Mouse (Mus musculus) limb, embryonic 13.5 days (tissue): ENCODE measurements around the gene Prmt7. TPM values are rescaled to one million over a fixed set of nuclear protein-coding genes. Genes with fewer than 3 reads are reported as not detected.
A peak's percentile ranks its signal among the peaks of the same experiment; 100 is the strongest.

Experiments
- ATAC-seq: fragments of 200-750 bp; cut with Nextera tagmentation; 2 replicates; pipeline ENCODE4 v1.8.0; 2017; ENCODE audit warnings: low read depth, moderate number of reproducible peaks, moderate TSS enrichment; ENCODE audit not compliant: low FRiP score
- H3K27ac ChIP-seq: fragments of 300-500 bp; sonication (generic); 2 replicates; pipeline ENCODE4 v1.5.1; 2015; ENCODE audit warnings: inconsistent platforms, mild to moderate bottlenecking, moderate library complexity
- H3K27me3 ChIP-seq: fragments of 300-500 bp; sonication (generic); 2 replicates; pipeline ENCODE4 v1.6.1; 2015; ENCODE audit warnings: mild to moderate bottlenecking, inconsistent platforms
- H3K36me3 ChIP-seq: fragments of 300-500 bp; sonication (generic); 2 replicates; pipeline ENCODE4 v1.6.1; 2015; ENCODE audit warnings: inconsistent platforms, mild to moderate bottlenecking, moderate library complexity
- H3K4me1 ChIP-seq: fragments of 300-500 bp; sonication (generic); 2 replicates; pipeline ENCODE4 v1.6.1; 2015; ENCODE audit warnings: inconsistent platforms
- H3K4me2 ChIP-seq: fragments of 300-500 bp; sonication (generic); replicated peaks from 2 replicates; pipeline ENCODE4 v1.6.1; 2015; ENCODE audit warnings: inconsistent platforms, mild to moderate bottlenecking, moderate library complexity
- H3K4me3 ChIP-seq: fragments of 300-500 bp; sonication (generic); 2 replicates; pipeline ENCODE4 v1.5.1; 2015; ENCODE audit warnings: moderate library complexity, mild to moderate bottlenecking, inconsistent platforms
- H3K9ac ChIP-seq: fragments of 300-500 bp; sonication (generic); 2 replicates; pipeline ENCODE4 v1.6.1; 2015; ENCODE audit warnings: mild to moderate bottlenecking, inconsistent platforms
- H3K9me3 ChIP-seq: fragments of 300-500 bp; sonication (generic); 2 replicates; pipeline ENCODE4 v1.6.1; 2016; ENCODE audit warnings: inconsistent platforms
- WGBS: fragments of 180-500 bp; shearing (Covaris S2); methylation state at CpG from one replicate; pipeline ENCODE4 v1.1.7; 2015; 5-methylcytosine and 5-hydroxymethylcytosine counted together
- polyA plus RNA-seq: library from polyadenylated mRNA; unstranded; fragments of >200 nt; fragmentation: Nextera tagmentation; extraction: Ambion mirVana; gene quantifications from 2 replicates; pipeline ENCODE4 v1.2.1, GENCODE M21; 2015

The Prmt7 gene
- polyA plus RNA-seq, 1 experiment from 2014 or later, result 51.8 TPM

DNA sequence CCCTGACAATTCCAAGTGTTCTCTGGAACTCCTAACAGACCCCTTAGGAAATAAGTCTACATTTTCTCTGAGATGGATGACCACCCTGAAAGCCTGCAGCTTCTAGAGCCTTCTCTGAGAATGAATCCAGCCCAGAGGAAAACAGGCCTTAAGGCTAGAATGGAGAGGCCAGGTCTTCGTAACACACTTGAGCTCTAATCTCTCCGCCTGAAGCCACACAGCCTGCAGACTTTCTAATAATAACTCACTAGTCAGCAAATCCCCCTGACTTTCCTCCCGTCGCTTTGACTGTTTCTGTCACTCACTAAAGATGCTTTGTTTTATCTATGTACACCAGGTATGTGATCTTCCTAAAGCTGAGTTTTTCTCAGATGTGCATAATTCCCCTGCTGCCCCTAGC is 60.6 kb downstream of the Prmt7 start:
- 55% methylated on average over 4 of the region's 4 CpGs for WGBS
- no peak overlapping the region for H3K4me3 ChIP-seq
- H3K4me1 ChIP-seq, result peaks cover 22% of the 10 kb centered on the region
- ATAC-seq, result no peak
- H3K4me2 ChIP-seq, result no peak overlapping the region
- no peaks in the 10 kb centered on the region for H3K27me3 ChIP-seq
- H3K9me3 ChIP-seq, result no peaks in the 10 kb centered on the region
- no peaks in the 10 kb centered on the region for H3K36me3 ChIP-seq
- no peak overlapping the region for H3K9ac ChIP-seq
- no peak overlapping the region for H3K27ac ChIP-seq

DNA sequence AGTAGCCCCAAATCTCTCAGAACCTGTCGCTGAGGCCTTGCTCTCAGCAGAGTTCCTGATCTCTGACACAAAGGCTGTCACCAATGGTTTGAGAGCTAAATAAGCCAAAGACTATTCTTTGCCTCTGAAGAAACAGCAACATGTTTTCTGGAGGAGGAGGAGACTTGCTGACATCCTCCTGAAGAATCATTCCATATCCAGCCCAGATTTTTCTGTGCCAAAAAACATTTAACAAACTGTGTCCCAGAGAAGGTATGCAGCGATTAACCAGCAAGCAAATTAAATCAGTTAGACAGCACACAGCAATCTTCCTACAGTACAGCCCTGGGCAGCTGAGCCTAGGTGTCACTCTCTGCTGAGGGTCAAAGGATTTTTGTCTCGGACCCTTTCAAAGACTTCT is 62.7 kb downstream of the Prmt7 start:
- no peaks in the 10 kb centered on the region for H3K9me3 ChIP-seq
- ATAC-seq, result no peak
- H3K36me3 ChIP-seq, result no peaks in the 10 kb centered on the region
- H3K27ac ChIP-seq, result no peak overlapping the region
- H3K4me2 ChIP-seq, result no peak overlapping the region
- H3K4me3 ChIP-seq, result no peak overlapping the region
- H3K4me1 ChIP-seq, result peaks cover 22% of the 10 kb centered on the region
- H3K9ac ChIP-seq, result no peak overlapping the region
- 82% methylated on average over 3 of the region's 3 CpGs for WGBS
- no peaks in the 10 kb centered on the region for H3K27me3 ChIP-seq

DNA sequence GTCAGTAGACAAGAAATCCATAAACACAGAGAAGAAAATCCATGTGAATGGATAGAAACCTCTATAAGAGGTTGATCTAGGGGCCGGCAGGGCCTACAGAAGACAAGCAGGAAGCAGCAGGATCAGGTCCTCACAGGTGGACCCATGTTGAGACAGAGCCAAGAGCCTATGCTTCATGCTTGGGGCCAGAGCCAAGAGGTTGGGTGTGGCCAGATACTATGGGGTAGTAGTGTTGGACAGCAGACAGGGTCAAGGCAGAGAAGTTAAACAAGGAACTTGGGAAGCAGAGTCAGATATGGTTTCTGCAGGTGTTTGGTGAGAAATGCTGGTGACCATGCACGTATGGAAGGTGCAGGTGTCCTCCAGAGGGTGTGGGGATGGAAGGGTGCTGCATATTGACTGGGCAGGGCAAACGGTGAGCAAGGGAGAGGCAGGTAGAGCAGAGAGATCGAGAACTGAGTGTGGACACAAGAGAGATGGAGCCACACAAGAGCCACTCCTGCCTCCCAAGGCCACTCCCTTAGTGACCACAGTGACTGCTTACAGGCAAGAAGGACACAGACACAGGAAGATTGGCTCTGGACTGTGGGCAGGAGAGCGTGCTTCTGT is 66.1 kb downstream of the Prmt7 start:
- no peak overlapping the region for H3K9ac ChIP-seq
- no peaks in the 10 kb centered on the region for H3K36me3 ChIP-seq
- no peaks in the 10 kb centered on the region for H3K9me3 ChIP-seq
- ATAC-seq, result no peak
- no peak overlapping the region for H3K27ac ChIP-seq
- WGBS, result 85% methylated on average over 5 of the region's 5 CpGs
- no peak overlapping the region for H3K4me2 ChIP-seq
- H3K27me3 ChIP-seq, result no peaks in the 10 kb centered on the region; the same call in 1 of the 2 replicates
- peaks cover under 1% of the 10 kb centered on the region; the same call in 1 of the 2 replicates for H3K4me1 ChIP-seq
- no peak overlapping the region for H3K4me3 ChIP-seq

DNA sequence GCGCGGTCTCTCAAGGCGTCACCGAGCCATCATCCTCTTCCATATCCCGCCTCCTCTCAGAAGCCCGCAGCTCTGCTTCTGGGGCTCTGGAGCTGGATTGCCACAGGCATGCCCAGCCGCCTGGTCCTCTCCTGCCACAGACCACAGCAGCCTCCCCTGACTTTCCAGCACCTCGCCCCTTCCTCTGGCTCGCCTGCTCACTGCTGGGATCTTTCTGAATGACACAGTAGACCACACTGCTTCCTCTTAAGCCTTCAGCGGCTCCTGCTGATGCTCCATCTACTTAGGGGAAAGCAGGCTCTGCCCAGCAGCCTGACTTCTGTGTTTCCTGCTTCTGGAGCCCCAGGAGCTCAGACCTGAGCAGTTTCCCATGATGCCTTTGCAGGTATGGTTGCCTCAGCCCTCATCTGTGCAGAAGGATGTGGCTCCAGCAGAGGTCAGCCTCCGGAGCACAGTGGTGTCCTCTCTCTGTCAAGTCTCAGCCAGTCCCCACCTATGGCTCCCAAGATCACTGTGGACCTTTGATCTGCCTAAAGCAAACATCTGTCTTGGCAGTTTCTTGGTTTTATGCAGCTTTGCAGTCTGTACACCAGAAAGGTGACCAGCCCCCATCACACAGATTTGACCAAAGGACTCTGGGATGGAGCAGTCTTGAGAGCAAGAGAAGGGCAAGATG is 67.8 kb downstream of the Prmt7 start:
- WGBS, result 72% methylated on average over 11 of the region's 11 CpGs
- Histone ChIP-seq H3K4me2 (no peak overlapping the region), H3K36me3 (no peaks in the 10 kb centered on the region), H3K4me3 (no peak overlapping the region), H3K4me1 (no peaks in the 10 kb centered on the region), H3K27me3 (no peaks in the 10 kb centered on the region; the same call in 1 of the 2 replicates), H3K9ac (no peak overlapping the region), H3K9me3 (no peaks in the 10 kb centered on the region), H3K27ac (no peak overlapping the region)
- no peak for ATAC-seq

DNA sequence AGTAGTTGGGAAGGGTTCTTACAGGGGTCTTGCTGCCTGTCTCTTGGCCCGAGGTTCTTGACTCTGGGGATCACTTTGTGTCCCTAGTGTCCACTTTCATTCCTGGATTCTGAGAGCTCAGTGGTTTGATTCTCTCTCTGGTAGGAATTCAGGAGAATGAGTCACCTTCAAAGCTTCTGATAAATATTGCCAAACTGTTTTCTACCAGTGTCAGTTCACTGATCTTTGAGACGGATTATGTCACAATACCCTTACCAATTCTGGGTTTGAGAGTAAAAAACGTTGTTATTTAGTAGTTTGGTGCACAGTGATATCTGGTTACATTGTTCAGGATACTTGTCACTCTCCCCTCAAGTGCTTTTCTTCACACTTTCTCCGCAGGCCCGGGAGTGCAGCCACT is 69.4 kb downstream of the Prmt7 start:
- Histone ChIP-seq H3K4me1 (no peaks in the 10 kb centered on the region), H3K4me3 (no peak overlapping the region), H3K4me2 (no peak overlapping the region), H3K9ac (no peak overlapping the region), H3K27ac (no peak overlapping the region), H3K9me3 (no peaks in the 10 kb centered on the region), H3K36me3 (no peaks in the 10 kb centered on the region), H3K27me3 (no peaks in the 10 kb centered on the region; the same call in 1 of the 2 replicates)
- 37% methylated on average over 5 of the region's 5 CpGs for WGBS
- ATAC-seq, result no peak

DNA sequence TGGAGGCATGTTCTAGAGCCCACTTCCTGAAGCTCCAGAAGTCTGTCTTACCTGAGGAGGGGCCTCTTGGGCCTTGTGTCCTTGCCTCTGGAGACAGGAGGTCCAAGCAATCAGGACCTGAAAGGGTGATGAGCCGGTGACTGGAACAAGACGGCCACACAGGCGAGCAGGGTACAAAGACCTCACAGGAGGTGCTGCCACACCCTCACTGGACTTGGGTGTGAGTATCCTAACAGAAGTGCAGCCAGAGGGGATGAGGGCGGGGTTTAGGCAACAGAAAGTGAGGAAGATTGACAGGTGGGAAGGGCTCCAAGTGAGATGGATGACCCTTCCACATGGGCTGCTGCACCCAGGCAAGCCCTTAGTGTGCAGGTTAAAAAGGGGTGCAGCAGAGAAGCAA is 70.1 kb downstream of the Prmt7 start:
- no peak for ATAC-seq
- no peak overlapping the region for H3K9ac ChIP-seq
- WGBS, result 34% methylated on average over 4 of the region's 4 CpGs

GRCm38 (mm10) chr8:106287445-106287844 is 76.7 kb downstream of the Prmt7 start:
- Histone ChIP-seq H3K4me2 (no peak overlapping the region), H3K4me3 (no peak overlapping the region), H3K9me3 (no peaks in the 10 kb centered on the region), H3K9ac (no peak overlapping the region), H3K36me3 (no peaks in the 10 kb centered on the region), H3K27me3 (no peaks in the 10 kb centered on the region), H3K4me1 (peaks cover under 1% of the 10 kb centered on the region; the same call in 1 of the 2 replicates), H3K27ac (no peak overlapping the region)
- ATAC-seq, result no peak
- 38% methylated on average over 2 of the region's 2 CpGs for WGBS

More for the DNA sequence above, 70.1 kb downstream of the Prmt7 start:
- Histone ChIP-seq H3K4me3 (no peak overlapping the region), H3K36me3 (no peaks in the 10 kb centered on the region), H3K4me1 (no peaks in the 10 kb centered on the region), H3K27me3 (no peaks in the 10 kb centered on the region; the same call in 1 of the 2 replicates), H3K27ac (no peak overlapping the region), H3K4me2 (no peak overlapping the region), H3K9me3 (no peaks in the 10 kb centered on the region)

GRCm38 (mm10) chr8:106288732-106289131 is 78.0 kb downstream of the Prmt7 start:
- H3K4me3 ChIP-seq, result no peak overlapping the region
- no peak for ATAC-seq
- H3K9me3 ChIP-seq, result no peaks in the 10 kb centered on the region
- H3K27ac ChIP-seq, result no peak overlapping the region
- H3K4me1 ChIP-seq, result peaks cover 12% of the 10 kb centered on the region
- no peaks in the 10 kb centered on the region for H3K36me3 ChIP-seq
- 33% methylated on average over 2 of the region's 3 CpGs for WGBS
- no peak overlapping the region for H3K4me2 ChIP-seq
- no peaks in the 10 kb centered on the region for H3K27me3 ChIP-seq
- H3K9ac ChIP-seq, result no peak overlapping the region

- Histone ChIP-seq H3K4me2 (no peak overlapping the region), H3K27me3 (no peaks in the 10 kb centered on the region), H3K9me3 (no peaks in the 10 kb centered on the region), H3K36me3 (no peaks in the 10 kb centered on the region), H3K9ac (no peak overlapping the region), H3K4me3 (no peak overlapping the region), H3K27ac (no peak overlapping the region), H3K4me1 (peaks cover 12% of the 10 kb centered on the region)
- 46% methylated on average over 7 of the region's 7 CpGs for WGBS
- no peak for ATAC-seq
Measured at GRCm38 (mm10) chr8:106289464-106289863, 78.7 kb downstream of the Prmt7 start.

DNA sequence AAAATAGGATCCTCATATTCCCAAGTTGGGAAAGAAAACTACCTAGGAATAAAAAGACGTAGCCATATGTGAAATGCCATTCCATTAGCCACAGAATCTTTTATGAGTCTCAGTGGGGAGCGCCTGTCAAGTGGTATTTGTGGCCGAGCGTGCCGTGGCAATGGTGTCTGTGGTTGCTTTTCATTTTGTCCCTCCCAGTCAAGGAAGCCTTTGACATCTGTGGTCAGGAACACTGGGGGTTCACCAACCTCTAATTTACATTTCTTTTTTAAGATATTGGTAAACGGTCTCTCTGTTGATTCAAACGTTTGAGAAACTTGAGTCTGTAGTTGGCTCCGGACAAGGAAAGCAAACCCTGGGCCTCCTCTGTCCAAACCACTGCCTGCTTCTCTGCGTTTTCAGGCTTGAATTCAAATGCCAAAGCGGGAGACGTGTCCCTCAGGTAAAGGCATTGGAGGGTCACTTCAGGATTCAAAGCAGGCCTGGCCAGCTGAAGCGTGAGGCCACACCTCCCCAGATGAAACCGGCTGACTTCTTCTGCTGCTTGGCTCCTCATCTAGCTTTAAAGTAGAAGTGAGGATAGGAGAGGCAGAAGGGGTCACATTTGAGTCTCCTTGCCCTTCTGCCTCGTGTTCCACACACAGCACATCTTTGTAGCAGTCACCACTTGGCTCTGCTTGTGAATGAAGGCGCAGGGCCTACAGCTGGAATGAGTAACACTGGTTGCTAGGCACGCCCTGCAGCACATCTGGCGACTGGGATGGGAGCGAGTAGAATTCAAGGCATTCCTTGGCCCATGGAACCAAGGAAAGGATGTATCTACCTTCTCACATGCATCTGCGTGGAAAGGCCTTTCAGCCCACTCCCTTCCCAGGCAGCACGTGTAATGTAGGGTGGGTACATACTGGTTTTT is 82.0 kb downstream of the Prmt7 start:
- no peak for ATAC-seq
- 58% methylated on average over 20 of the region's 20 CpGs for WGBS
- H3K4me3 ChIP-seq, result no peak overlapping the region
- no peaks in the 10 kb centered on the region for H3K27me3 ChIP-seq
- H3K4me1 ChIP-seq, result peaks cover 12% of the 10 kb centered on the region
- no peak overlapping the region for H3K9ac ChIP-seq
- no peaks in the 10 kb centered on the region for H3K9me3 ChIP-seq
- H3K27ac ChIP-seq, result peak overlapping the region; percentile 22; the same call in 1 of the 2 replicates
- no peak overlapping the region for H3K4me2 ChIP-seq
- H3K36me3 ChIP-seq, result no peaks in the 10 kb centered on the region

- no peaks in the 10 kb centered on the region for H3K9me3 ChIP-seq
- H3K9ac ChIP-seq, result no peak overlapping the region
- H3K4me2 ChIP-seq, result no peak overlapping the region
- H3K4me3 ChIP-seq, result no peak overlapping the region
- peaks cover 2% of the 10 kb centered on the region for H3K4me1 ChIP-seq
- H3K36me3 ChIP-seq, result no peaks in the 10 kb centered on the region
- WGBS, result 65% methylated on average over 5 of the region's 5 CpGs
- no peak for ATAC-seq
- H3K27ac ChIP-seq, result no peak overlapping the region
- H3K27me3 ChIP-seq, result no peaks in the 10 kb centered on the region
Measured at GRCm38 (mm10) chr8:106298261-106298660, 87.5 kb downstream of the Prmt7 start.

GRCm38 (mm10) chr8:106298846-106299245 is 88.1 kb downstream of the Prmt7 start:
- Histone ChIP-seq H3K4me1 (no peaks in the 10 kb centered on the region), H3K4me2 (no peak overlapping the region), H3K4me3 (no peak overlapping the region), H3K36me3 (no peaks in the 10 kb centered on the region), H3K9me3 (no peaks in the 10 kb centered on the region), H3K27ac (no peak overlapping the region), H3K9ac (no peak overlapping the region), H3K27me3 (no peaks in the 10 kb centered on the region)
- 57% methylated on average over 1 of the region's 1 CpGs for WGBS
- no peak for ATAC-seq
